In genomic region chr8:26747241-26747972, GRCm38 (mm10) we compare ENCODE assay signal across 8 mouse cellular contexts.
DNase-seq lines count a peak whose midpoint lies in the region; ATAC-seq and TF ChIP-seq lines count a peak whose summit lies in the region.

No protein-coding gene starts in this region.

- no peak overlapping the region for H3K4me2 ChIP-seq in midbrain, embryonic 12.5 days (replicated peaks)
- H3K4me2 ChIP-seq in midbrain, embryonic 11.5 days, result no peak overlapping the region
- peak overlapping the region; percentile 26 for H3K4me2 ChIP-seq in hindbrain, embryonic 13.5 days
- no peak overlapping the region for H3K4me2 ChIP-seq in liver, postnatal 0 days (ENCODE audit: low read depth, low read length)
- peak overlapping the region; percentile 15; the same call in 1 of the 2 replicates for H3K4me2 ChIP-seq in stomach, embryonic 16.5 days (ENCODE audit: low read depth, low read length)

- no peak for DNase-seq in midbrain, embryonic 11.5 days (ENCODE audit: low spot score, missing footprints)
- peak; percentile 29 for DNase-seq in c-Kit-positive CD71-positive TER-119-negative erythroid progenitor cells, embryonic 14.5 days (ENCODE audit: low read depth)
- DNase-seq in liver, postnatal 0 days, result no peak
- no peak for DNase-seq in heart, postnatal 14 days

- H3K27ac ChIP-seq in midbrain, embryonic 12.5 days (replicated peaks), result peak overlapping the region; percentile 46
- H3K27ac ChIP-seq in midbrain, embryonic 11.5 days (ENCODE audit: low read depth, low read length), result no peak overlapping the region
- peak overlapping the region; percentile 80 for H3K27ac ChIP-seq in hindbrain, embryonic 13.5 days
- H3K27ac ChIP-seq in liver, postnatal 0 days (ENCODE audit: low read depth), result no peak overlapping the region
- H3K27ac ChIP-seq in stomach, embryonic 16.5 days (ENCODE audit: low read length), result peak overlapping the region; percentile 55; the same call in 1 of the 2 replicates

- ATAC-seq in midbrain, embryonic 12.5 days (ENCODE audit: low FRiP score, low read depth), result peak; percentile 38
- ATAC-seq in midbrain, embryonic 11.5 days (ENCODE audit: low FRiP score), result no peak
- peak; percentile 46 for ATAC-seq in hindbrain, embryonic 13.5 days (ENCODE audit: low FRiP score)
- peak; percentile 48; the same call in 1 of the 2 replicates for ATAC-seq in liver, postnatal 0 days
- ATAC-seq in stomach, embryonic 16.5 days (ENCODE audit: insufficient read depth, low FRiP score), result peak; percentile 74
- ATAC-seq in frontal cortex, adult (ENCODE audit: low TSS enrichment), result no peak

- TF ChIP-seq CTCF in liver, postnatal 0 days (IDR thresholded peaks at IDR 0.05; ENCODE audit: low read depth), result no peak

- no peaks in the 10 kb centered on the region for H3K27me3 ChIP-seq in midbrain, embryonic 12.5 days
- no peaks in the 10 kb centered on the region for H3K27me3 ChIP-seq in midbrain, embryonic 11.5 days (ENCODE audit: control insufficient read depth, insufficient read depth, low read length)
- H3K27me3 ChIP-seq in hindbrain, embryonic 13.5 days, result 0 out of 2 replicates have a peak, but pooled peaks cover 3% of the 10 kb centered on the region
- H3K27me3 ChIP-seq in liver, postnatal 0 days (ENCODE audit: insufficient read depth, low read length), result no peaks in the 10 kb centered on the region
- H3K27me3 ChIP-seq in stomach, embryonic 16.5 days (ENCODE audit: control insufficient read depth, insufficient read depth, low read length), result no peaks in the 10 kb centered on the region

- no peaks in the 10 kb centered on the region for H3K36me3 ChIP-seq in midbrain, embryonic 12.5 days
- no peaks in the 10 kb centered on the region for H3K36me3 ChIP-seq in midbrain, embryonic 11.5 days (ENCODE audit: control insufficient read depth, insufficient read depth, low read length)
- H3K36me3 ChIP-seq in hindbrain, embryonic 13.5 days, result no peaks in the 10 kb centered on the region
- H3K36me3 ChIP-seq in liver, postnatal 0 days (replicated peaks; ENCODE audit: insufficient read depth, low read length), result no peaks in the 10 kb centered on the region
- H3K36me3 ChIP-seq in stomach, embryonic 16.5 days (ENCODE audit: control insufficient read depth, insufficient read depth, low read length), result no peaks in the 10 kb centered on the region

- H3K9me3 ChIP-seq in midbrain, embryonic 12.5 days, result no peaks in the 10 kb centered on the region
- H3K9me3 ChIP-seq in midbrain, embryonic 11.5 days (ENCODE audit: control insufficient read depth, low read length), result no peaks in the 10 kb centered on the region
- no peaks in the 10 kb centered on the region for H3K9me3 ChIP-seq in hindbrain, embryonic 13.5 days
- no peaks in the 10 kb centered on the region for H3K9me3 ChIP-seq in liver, postnatal 0 days (ENCODE audit: low read length)
- H3K9me3 ChIP-seq in stomach, embryonic 16.5 days (replicated peaks; ENCODE audit: control insufficient read depth, low read length), result no peaks in the 10 kb centered on the region

- H3K4me1 ChIP-seq in midbrain, embryonic 12.5 days, result peaks cover 20% of the 10 kb centered on the region; the same call in 1 of the 2 replicates
- no peaks in the 10 kb centered on the region for H3K4me1 ChIP-seq in midbrain, embryonic 11.5 days (ENCODE audit: control insufficient read depth, insufficient read depth, low read length)
- H3K4me1 ChIP-seq in hindbrain, embryonic 13.5 days (replicated peaks), result peaks cover 32% of the 10 kb centered on the region
- no peaks in the 10 kb centered on the region for H3K4me1 ChIP-seq in liver, postnatal 0 days (ENCODE audit: insufficient read depth)
- H3K4me1 ChIP-seq in stomach, embryonic 16.5 days (ENCODE audit: control insufficient read depth, insufficient read depth, low read length), result peaks cover 17% of the 10 kb centered on the region

- no peak overlapping the region for H3K9ac ChIP-seq in midbrain, embryonic 12.5 days (replicated peaks)
- H3K9ac ChIP-seq in midbrain, embryonic 11.5 days (ENCODE audit: low read length), result no peak overlapping the region
- no peak overlapping the region for H3K9ac ChIP-seq in hindbrain, embryonic 13.5 days
- H3K9ac ChIP-seq in liver, postnatal 0 days (replicated peaks), result no peak overlapping the region
- H3K9ac ChIP-seq in stomach, embryonic 16.5 days (ENCODE audit: low read length), result no peak overlapping the region

- WGBS in midbrain, embryonic 12.5 days, result 69% methylated on average over 19 of the region's 19 CpGs
- 81% methylated on average over 19 of the region's 19 CpGs for WGBS in midbrain, embryonic 11.5 days
- 34% methylated on average over 19 of the region's 19 CpGs for WGBS in hindbrain, embryonic 13.5 days
- WGBS in liver, postnatal 0 days (ENCODE audit: insufficient replicate concordance), result 50% methylated on average over 19 of the region's 19 CpGs
- WGBS in stomach, embryonic 16.5 days, result 33% methylated on average over 19 of the region's 19 CpGs

- no peak overlapping the region for H3K4me3 ChIP-seq in midbrain, embryonic 12.5 days
- no peak overlapping the region for H3K4me3 ChIP-seq in midbrain, embryonic 11.5 days (ENCODE audit: low read depth, low read length)
- no peak overlapping the region for H3K4me3 ChIP-seq in hindbrain, embryonic 13.5 days
- no peak overlapping the region for H3K4me3 ChIP-seq in liver, postnatal 0 days (ENCODE audit: low read depth, low read length)
- no peak overlapping the region for H3K4me3 ChIP-seq in stomach, embryonic 16.5 days (replicated peaks; ENCODE audit: low read length)

- intact Hi-C loops in heart, postnatal 14 days (cut with DNase I), result no loop called here

- TF ChIP-seq EP300 in liver, postnatal 0 days (IDR thresholded peaks at IDR 0.05; ENCODE audit: low read depth), result peak; percentile 67; the same call in 1 of the 2 replicates

Comparison
In these comparisons a context has a peak if more than half of its experiments do, and no peak if none do; other contexts are left out.
1. ATAC-seq: peak in midbrain, embryonic 12.5 days (single experiment), hindbrain, embryonic 13.5 days (single experiment), liver, postnatal 0 days (single experiment) and stomach, embryonic 16.5 days (single experiment); none in midbrain, embryonic 11.5 days (single experiment) and frontal cortex, adult (single experiment).
2. H3K27ac ChIP-seq: peak in midbrain, embryonic 12.5 days (single experiment), hindbrain, embryonic 13.5 days (single experiment) and stomach, embryonic 16.5 days (single experiment); none in midbrain, embryonic 11.5 days (single experiment) and liver, postnatal 0 days (single experiment).
3. H3K4me2 ChIP-seq: peak in hindbrain, embryonic 13.5 days (single experiment) and stomach, embryonic 16.5 days (single experiment); none in midbrain, embryonic 12.5 days (single experiment), midbrain, embryonic 11.5 days (single experiment) and liver, postnatal 0 days (single experiment).